Mouse (Mus musculus) bone marrow, adult 2 months (tissue): ENCODE data around the gene Gm42878.
"Not testable (repeated sequence)": the region's sequence is repeated elsewhere in the genome, so short reads cannot be mapped to it uniquely, and the experiment has no call there.

Experiments used
- CTCF ChIP-seq: fragments of 200-500 bp; IDR thresholded peaks from 2 replicates; pipeline ENCODE4 v1.5.1; 2011; ENCODE audit warnings: low read length, control low read depth; ENCODE audit not compliant: control insufficient read depth, insufficient read depth
- POLR2A ChIP-seq: fragments of 200-500 bp; IDR thresholded peaks from 2 replicates; pipeline ENCODE4 v1.6.1; 2011; ENCODE audit warnings: low read depth, mild to moderate bottlenecking, control low read depth, low read length, borderline replicate concordance; ENCODE audit not compliant: control insufficient read depth

DNA sequence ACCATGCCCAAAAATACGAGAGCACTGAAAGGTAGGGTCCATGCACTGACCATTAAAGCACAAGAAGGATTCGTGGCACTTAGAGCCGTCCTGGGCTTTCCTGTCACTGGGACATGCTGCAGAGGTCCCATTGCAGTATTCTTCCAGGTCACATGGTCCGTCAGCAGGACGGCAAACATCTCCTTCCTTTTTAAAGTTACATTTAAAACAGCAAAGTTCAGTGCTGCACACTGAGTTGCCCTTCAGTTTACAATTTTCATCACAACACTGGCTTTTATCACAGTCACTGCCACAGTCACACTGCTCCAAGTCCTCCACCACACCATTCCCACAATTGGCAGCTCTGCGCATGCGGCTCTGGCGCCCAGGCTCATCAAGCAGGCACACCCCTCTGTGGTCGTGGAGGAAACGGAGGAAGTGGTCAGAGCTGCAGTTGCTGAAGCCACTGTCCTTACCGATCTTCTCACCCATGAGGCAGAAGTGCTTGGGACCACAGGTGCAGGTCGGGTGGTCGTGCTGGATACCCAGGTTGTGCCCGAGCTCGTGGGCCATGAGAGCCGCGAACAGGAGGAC, 43.8 kb downstream of the Gm42878 start:
- not testable (repeated sequence) for TF ChIP-seq POLR2A, CTCF
